Mouse (Mus musculus): ENCODE measurements at regions not wholly inside any gene's neighbourhood (a gene's known extent, or its start where the extent isn't known, plus 50 kb on each side); places are given as distances from the start of the nearest gene placed in this dataset.

DNA sequence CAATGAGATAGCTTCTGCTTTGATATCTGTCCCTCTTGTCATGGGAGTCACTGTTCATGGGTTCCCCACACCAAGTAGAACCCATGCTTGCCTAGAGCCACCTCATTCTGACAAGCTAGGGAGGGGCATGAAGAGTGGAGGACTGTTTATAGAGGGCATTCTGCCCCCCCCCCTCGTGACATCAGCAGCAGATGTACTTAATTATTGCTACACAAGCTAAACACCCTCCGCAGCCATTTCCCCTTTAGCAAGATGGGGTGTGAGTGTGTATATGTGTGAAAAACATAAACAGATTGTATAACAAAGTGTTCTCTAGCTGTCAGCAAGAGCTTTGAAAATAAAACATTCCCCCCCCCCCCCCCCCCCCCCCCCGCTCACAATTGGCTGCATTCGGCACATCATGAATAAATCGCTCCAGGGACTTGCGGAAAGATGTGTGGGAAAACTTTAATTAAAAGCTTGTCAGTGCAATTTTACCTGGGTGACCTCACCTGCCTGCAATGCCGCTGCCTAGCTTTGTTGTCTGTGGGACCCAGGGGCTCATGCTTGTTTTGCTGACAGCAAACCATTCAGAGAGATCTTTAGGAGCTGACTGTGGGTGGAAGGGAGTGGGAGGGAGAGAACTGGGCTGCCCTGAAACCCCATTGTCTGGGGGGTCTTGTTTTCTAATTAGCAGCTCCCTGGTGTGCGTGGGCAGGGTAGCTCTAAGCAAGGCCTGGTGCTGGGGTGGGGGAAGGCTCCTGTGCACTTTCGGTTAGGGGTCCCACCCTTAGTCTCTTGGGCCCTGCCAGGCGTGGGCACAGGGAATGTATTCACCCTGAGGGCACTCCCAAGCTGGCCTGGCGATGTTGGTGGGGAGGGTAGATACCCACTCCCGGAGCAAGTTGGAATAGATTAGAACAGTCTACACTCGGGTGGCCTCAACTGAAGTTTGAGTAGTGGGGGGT lies 63.4 kb downstream of the Irx2 start:
- no peak for DNase-seq (ENCODE audit: low spot score)

DNA sequence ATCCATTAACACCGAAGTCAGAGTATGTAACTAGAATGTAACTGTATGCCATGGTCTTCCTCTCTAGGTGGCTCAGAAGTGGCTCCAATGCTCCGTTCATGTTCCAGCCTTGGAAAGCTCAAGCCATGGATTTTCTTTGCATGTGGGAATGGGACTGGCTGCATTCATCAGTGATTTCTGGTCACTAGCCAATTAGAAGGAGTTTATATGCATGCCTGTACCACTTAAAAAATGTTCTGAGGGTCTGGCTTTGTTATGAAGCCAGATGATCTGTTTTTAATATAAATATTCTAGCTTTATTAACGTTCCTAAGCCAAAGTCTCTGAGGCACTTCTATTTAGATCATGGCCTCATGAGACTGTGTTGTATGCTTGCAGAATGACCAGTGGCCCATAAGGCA lies 78.8 kb downstream of the Irx2 start:
- no peak for DNase-seq (ENCODE audit: low spot score)

- no peak for DNase-seq (ENCODE audit: low spot score)
Observed at GRCm38 (mm10) chr13:72708728-72709127, 80.1 kb downstream of the Irx2 start.

- DNase-seq (ENCODE audit: low spot score): no peak
Observed at GRCm38 (mm10) chr13:72710051-72710450, 81.4 kb downstream of the Irx2 start.

- DNase-seq (ENCODE audit: low spot score): no peak
Observed at GRCm38 (mm10) chr13:72711136-72711535, 82.5 kb downstream of the Irx2 start.

- no peak for DNase-seq (ENCODE audit: low spot score)
Observed at GRCm38 (mm10) chr13:72711842-72712330, 83.3 kb downstream of the Irx2 start.

GRCm38 (mm10) chr13:72714793-72715192 lies 86.2 kb downstream of the Irx2 start:
- no peak for DNase-seq (ENCODE audit: low spot score)

DNA sequence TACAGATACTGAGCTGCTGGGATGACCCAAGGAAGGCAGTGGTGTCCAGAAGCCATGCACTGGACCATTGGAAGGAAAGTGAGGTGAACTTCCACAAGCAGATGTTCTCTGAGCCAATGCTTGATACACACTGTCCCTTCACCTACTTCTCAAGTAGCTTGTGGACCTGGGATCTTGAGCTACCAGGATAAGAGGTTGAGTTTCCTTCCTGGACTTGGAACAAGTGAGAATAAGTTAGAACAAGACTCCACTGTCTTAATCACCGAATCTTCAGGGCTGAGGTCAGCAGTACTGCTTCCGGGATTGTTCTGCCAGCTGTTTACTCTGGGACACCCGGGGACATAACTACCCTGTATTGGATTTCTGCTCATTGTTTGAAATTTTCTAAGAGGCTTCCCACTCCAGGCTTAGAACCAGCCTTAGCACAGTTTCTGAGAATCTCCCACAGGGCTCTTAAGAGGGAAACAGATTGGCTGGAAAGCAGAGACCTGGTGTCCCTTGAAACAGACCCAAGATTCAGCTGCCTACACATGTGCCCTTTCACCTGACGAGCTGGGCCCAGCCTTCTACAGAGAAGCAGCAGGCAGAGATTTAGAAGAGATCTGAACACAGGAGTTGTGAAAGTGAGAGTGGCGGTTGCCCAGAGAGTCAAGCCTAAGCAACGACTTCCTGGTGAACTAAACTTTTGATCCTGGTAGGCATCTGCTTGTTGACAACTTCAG lies 87.5 kb downstream of the Irx2 start:
- no peak for DNase-seq (ENCODE audit: low spot score)

DNA sequence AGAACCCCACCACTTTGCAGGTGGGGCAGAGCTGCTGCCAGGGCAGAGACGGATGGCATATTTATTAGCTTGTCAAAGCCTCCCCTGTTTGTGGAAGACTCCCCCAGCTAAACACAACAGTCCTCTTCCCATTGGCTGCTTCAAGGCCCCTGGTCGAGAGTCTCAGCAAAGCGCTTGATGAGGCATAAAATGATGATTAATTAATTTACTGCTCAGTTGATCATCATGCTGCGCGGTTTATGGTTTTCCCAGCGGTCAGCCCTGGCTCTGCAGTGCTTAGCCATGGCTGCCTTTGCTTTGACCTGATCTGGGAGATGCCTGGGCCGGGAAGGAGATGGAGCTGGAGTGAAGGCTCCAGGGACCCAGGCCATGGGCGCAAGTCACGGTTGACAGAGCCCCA lies 98.5 kb downstream of the Irx2 start:
- DNase-seq (ENCODE audit: low spot score): no peak

- DNase-seq (ENCODE audit: low spot score): no peak
Observed at GRCm38 (mm10) chr13:72735916-72736315, 107.3 kb downstream of the Irx2 start.

DNA sequence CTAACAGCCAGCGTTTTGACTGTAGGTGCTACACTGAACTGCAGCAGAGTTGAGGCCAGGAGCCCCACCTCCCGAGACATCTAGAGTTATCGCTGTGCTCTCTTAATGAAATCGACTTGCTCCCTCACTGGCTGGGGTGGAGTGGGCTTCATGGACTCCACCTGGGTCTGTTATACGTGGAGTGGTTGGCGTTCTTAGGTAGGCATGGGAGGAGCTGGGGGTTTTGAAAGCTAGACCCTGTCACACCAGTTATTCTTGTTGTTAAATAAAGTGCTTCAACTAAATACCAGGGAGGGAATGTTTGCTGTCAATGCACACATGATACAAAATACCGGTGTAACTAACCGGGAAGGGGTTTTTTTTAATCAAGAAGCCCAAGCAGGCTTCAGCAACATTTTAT lies 108.4 kb downstream of the Irx2 start:
- no peak for DNase-seq (ENCODE audit: low spot score)

DNA sequence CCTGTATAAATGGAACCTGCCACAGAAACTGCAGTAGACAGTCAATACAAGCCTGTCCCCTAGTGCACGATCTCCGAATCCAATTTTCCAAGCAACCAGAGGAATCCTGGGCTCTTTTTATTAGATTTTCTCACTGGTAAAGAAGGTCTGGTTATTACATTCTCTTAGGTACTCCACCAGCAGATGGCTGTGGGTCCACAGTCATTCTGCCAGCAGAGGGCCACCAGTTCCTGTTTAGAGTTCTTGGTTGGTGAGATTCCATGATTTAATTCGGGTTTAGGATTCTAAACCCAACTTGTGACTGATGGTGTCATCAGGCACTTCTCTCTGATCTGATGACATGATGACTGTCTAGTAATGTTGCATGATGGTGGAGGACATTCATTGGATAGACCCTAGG lies 118.6 kb downstream of the Irx2 start:
- DNase-seq (ENCODE audit: low spot score): no peak

DNA sequence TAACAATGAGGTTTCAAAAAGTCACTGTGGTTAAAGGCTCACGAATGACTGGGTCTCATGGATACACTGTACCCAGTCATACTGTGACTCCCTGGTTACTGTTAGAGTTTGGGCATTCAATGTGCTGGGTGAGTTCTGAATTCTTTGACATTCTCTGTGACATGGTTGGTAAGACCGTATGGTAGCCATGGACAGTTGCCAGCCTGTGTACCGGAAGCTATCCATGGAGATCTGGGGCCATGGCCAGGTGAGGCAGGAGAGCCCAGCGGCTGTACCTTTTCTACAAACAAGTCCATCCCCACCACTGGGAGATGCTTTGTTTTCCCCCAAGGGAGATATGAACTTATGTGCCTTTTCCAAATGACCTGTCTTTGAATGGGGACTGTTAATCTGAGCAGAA lies 126.4 kb downstream of the Irx2 start:
- DNase-seq (ENCODE audit: low spot score): no peak

DNA sequence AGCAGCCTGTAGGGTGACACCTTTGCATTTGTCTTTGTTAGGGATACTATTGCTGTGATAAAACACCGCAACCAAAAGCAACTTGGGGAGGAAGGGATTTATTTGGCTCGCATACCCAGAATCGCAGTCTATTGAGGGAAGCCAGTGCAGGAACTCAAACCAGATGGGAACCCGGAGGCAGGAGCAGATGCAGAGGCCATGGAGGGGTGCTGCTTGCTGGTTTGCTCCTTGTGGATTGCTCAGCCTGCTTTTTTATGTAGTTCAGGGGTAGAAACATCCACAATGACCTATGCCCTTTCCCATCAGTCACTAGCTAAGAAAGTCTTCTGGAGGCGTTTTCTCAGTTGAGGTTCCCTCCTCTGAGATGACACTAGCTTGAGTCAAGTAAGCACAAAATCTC lies 133.9 kb downstream of the Irx2 start:
- no peak for DNase-seq (ENCODE audit: low spot score)

DNA sequence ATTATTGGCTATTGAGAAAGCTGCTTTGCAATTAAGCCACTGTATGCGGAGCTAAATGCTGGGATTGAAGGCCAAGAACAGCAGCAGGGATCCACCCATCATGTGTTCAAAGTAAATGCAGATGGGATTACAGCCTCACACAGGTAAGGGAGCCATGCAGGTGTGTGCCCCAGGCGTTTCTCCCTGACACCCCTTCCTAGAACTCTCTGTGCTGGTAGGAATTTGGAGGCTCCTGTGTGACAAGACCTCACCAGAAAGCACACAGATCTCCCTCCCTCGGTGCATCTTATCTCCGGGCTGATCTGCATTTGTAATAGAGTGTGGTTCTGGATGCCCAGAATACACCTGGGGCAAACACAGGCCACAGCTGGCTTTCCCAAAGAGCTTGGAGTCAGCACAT lies 134.7 kb downstream of the Irx2 start:
- DNase-seq (ENCODE audit: low spot score): no peak

DNA sequence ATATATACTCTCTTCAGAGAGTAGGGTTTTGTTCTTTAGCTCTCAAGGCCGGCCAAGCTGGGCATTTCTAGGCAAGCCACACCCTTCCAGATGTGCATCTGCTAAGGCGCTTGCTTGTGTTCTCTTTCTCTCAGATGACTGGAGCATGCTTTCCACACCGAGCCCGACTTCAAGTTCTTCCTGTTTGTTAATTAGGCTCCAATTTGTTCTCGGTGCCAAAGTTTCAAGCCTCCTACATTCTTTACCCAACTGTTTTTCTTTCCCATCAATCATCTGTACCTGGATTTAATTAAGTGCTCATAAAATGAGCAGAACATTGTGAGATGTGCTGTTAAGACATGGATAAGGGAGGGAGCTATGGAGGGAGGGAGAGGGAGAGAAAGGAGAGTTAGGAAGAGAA lies 138.7 kb downstream of the Irx2 start:
- no peak for DNase-seq (ENCODE audit: low spot score)

DNA sequence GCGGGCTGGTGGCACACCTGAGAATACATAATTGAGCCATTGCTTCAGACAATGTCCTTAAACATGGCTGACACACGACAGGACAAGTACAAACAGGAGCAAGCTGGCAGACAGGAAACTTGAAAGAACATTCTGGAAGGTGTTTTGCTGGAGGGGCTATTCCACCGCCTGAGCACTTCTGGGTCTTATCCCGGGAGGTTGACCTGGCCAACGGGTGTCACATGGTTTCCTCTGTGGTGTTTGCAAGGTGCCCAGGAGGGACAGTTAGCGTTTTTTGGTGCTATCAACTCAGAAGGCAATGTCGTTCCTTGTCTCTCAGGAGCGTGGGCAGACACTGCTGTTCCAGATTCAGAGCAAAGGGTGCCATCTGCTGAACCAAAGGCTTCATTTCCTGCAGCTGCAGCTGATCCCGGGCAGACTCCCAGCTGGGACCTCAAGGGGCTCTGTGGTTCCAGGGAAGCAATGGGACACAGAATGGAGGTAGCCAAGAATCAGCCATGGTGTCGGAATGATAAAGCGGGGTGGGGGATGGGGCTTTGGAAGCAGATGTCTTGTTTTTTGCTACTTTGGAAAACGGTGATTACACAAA lies 140.5 kb downstream of the Irx2 start:
- peak; percentile 50 for DNase-seq (ENCODE audit: low spot score)

GRCm38 (mm10) chr13:72783026-72783726 lies 154.6 kb downstream of the Irx2 start:
- no peak for DNase-seq (ENCODE audit: low spot score)

DNA sequence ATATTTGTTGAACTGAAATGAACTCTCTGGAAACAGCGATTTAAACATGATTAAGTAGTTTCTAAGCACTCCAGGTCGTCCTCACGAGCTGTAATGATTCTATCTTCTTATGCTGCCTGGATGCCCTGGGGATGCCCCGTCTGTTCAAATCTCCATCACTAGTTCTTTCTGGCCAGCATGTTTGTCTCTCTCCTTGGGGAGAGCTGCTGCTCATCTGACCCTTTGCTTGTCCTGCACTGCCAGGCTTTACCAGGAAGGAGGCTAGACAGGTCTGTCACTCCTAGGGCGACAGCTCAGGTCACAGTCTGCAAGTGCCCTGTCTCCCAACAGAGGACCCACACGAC lies 155.1 kb downstream of the Irx2 start:
- DNase-seq (ENCODE audit: low spot score): no peak

DNA sequence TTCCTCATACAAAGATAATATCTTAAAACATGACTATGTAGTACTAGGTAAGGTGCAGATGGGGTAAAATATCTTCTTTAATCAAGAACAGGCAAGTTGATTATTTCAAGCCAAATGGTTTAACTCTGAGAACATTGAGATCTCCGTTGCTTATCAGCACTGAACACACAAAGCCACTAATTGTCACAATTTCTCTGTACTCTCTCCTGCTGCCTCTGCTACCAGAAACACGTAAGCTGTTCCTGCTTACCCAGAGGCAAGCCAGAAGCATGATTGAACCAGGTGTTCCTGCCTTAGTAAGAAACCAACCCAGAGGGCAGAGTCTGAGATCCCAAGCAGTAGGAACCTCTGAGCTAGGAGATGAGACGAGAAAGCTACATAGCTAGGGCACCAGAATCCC lies 164.1 kb downstream of the Irx2 start:
- no peak for DNase-seq (ENCODE audit: low spot score)

DNA sequence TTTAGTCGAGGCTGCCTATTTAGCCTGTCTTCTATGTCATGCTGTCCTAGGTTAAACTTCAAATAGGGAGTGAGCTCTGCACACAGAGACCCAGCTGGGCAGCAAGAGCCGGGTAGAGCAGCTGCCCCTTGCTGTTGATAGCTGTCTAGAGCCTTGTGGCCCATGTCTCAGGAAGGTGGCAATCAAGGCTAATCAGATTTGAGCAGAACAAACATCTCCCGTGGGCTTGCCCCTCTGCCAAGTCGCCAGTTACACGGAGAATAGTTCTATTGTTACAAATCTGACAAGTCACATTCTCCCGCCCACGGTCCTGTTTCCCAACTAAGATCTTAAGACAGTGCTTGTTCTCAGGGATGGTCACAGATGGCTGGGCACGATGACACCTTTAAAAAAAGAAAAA lies 171.4 kb downstream of the Irx2 start:
- DNase-seq (ENCODE audit: low spot score): no peak

- DNase-seq (ENCODE audit: low spot score): no peak
Observed at GRCm38 (mm10) chr13:72800546-72800945, 171.9 kb downstream of the Irx2 start.

Measured in layer of hippocampus, adult 11-12 months (tissue).